Mouse (Mus musculus): ENCODE results near the gene Mknk2. TPM values are rescaled to one million over a fixed set of nuclear protein-coding genes. Genes with fewer than 3 reads are reported as not detected.

The Mknk2 gene
- 61.4 TPM for polyA plus RNA-seq (2012; fragmentation: generic; extraction: Trizol)
- long read RNA-seq, experiment 1, partial matches to known transcripts, result 5 of 36 reads
- long read RNA-seq, experiment 1, other reads (novel, unspliced or antisense), result 31 of 36 reads
- long read RNA-seq, experiment 2, partial matches to known transcripts, result 43 of 44 reads
- long read RNA-seq, experiment 2, other reads (novel, unspliced or antisense), result 1 of 44 reads

DNA sequence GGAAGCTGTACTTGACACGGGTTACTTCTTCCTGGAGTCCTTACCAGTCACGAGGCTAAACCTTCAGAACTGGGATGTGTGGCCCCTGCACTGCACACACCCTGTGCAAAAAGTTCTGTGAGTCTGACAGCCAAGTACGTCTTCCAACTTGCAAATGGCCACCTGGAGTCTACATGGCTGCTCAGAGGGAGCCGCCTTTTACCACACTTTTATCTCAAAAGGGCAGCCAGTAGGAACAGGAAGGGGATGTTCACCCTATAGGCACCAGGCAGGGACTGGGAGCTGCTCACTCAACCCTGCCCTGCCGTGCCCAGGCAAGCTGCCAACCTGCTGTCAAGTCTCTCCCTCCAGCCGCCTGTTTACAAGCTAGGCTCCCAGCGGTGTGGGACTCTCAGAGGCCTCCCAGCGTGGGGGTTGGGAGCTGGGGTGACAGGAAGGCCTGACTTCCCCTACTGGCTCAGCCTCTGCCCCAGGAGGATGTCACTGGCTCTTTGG lies at the start of gene Mknk2:
Mknk2 (minus strand) TSS at position 171 of the 495 bp plus-strand sequence.
- peak within 1 kb of the TSS; percentile 40 for H3K4me3 ChIP-seq (ENCODE audit: insufficient read depth, poor library complexity, severe bottlenecking)
- H3ac ChIP-seq (ENCODE audit: control insufficient read depth, insufficient read length, low read depth), result peak within 1 kb of the TSS; percentile 35
- H3K27me3 ChIP-seq (ENCODE audit: control insufficient read depth, insufficient read depth, insufficient read length), result no peaks in the 10 kb centered on the region
- H3K36me3 ChIP-seq (ENCODE audit: control insufficient read depth, insufficient read depth), result no peaks in the 10 kb centered on the region
- H3K79me3 ChIP-seq (ENCODE audit: low read depth), result peaks cover 19% of the 10 kb centered on the region
- TF ChIP-seq CEBPB (IDR thresholded peaks at IDR 0.05; ENCODE audit: low read depth), result no peak
- TF ChIP-seq MYOD1 (IDR thresholded peaks at IDR 0.05; ENCODE audit: control insufficient read depth, insufficient read length, low read depth), result no peak
- no peak for TF ChIP-seq USF1 (IDR thresholded peaks at IDR 0.05; ENCODE audit: low read depth)
- TF ChIP-seq FOSL1 (IDR thresholded peaks at IDR 0.05; ENCODE audit: insufficient read depth, low read length, poor library complexity, severe bottlenecking), result no peak
- no peak for TF ChIP-seq CTCF (IDR thresholded peaks at IDR 0.05; ENCODE audit: control insufficient read depth, insufficient read depth, insufficient read length)
- peak; percentile 51 for TF ChIP-seq MAX (IDR thresholded peaks at IDR 0.05)
- peaks cover 30% of the 10 kb centered on the region for H3K79me2 ChIP-seq (ENCODE audit: control insufficient read depth, insufficient read depth)

- Histone ChIP-seq H3K27me3 (ENCODE audit: control insufficient read depth, insufficient read depth, insufficient read length) (no peaks in the 10 kb centered on the region), H3K79me2 (ENCODE audit: control insufficient read depth, insufficient read depth) (no peaks in the 10 kb centered on the region), H3K36me3 (ENCODE audit: control insufficient read depth, insufficient read depth) (peaks cover 96% of the 10 kb centered on the region), H3ac (ENCODE audit: control insufficient read depth, insufficient read length, low read depth) (no peak overlapping the region), H3K79me3 (ENCODE audit: low read depth) (no peaks in the 10 kb centered on the region), H3K4me3 (ENCODE audit: insufficient read depth, poor library complexity, severe bottlenecking) (no peak overlapping the region)
- TF ChIP-seq CEBPB (IDR thresholded peaks at IDR 0.05; ENCODE audit: low read depth), result no peak
These were observed 39.4 kb upstream of the Mknk2 start for GRCm38 (mm10) chr10:80717281-80717680.

DNA sequence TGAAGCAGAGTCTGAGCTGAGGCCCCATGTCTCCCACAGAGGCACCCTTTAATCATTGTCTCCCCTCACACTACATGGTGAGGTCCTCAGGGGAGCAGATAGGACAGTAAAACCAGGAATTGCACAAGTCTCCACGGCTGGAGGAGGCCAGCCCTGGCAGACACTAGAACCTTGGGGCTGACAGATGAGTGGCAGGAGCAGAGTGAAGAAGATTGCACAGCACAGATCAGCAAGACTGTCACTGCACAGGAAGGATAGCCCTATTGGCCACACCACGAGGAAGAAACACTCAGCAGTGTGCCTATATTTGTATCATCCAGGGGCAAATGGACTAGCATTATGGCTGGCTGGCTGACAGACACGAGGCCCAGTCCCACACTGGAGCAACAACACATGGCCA lies 32.9 kb upstream of the Mknk2 start:
- H3K27me3 ChIP-seq (ENCODE audit: control insufficient read depth, insufficient read depth, insufficient read length), result no peaks in the 10 kb centered on the region
- no peak overlapping the region for H3K4me3 ChIP-seq (ENCODE audit: insufficient read depth, poor library complexity, severe bottlenecking)
- TF ChIP-seq MAX (IDR thresholded peaks at IDR 0.05), result no peak
- no peak for TF ChIP-seq USF1 (IDR thresholded peaks at IDR 0.05; ENCODE audit: low read depth)
- TF ChIP-seq MYOG (IDR thresholded peaks at IDR 0.05; ENCODE audit: control insufficient read depth, extremely low read depth, insufficient read length), result no peak
- TF ChIP-seq CEBPB (IDR thresholded peaks at IDR 0.05; ENCODE audit: low read depth), result no peak
- no peak for TF ChIP-seq CTCF (IDR thresholded peaks at IDR 0.05; ENCODE audit: control insufficient read depth, insufficient read depth, insufficient read length)
- TF ChIP-seq MYOD1 (IDR thresholded peaks at IDR 0.05; ENCODE audit: control insufficient read depth, insufficient read length, low read depth), result no peak
- no peaks in the 10 kb centered on the region for H3K79me2 ChIP-seq (ENCODE audit: control insufficient read depth, insufficient read depth)
- H3K79me3 ChIP-seq (ENCODE audit: low read depth), result no peaks in the 10 kb centered on the region
- H3K36me3 ChIP-seq (ENCODE audit: control insufficient read depth, insufficient read depth), result peaks cover 88% of the 10 kb centered on the region
- no peak overlapping the region for H3ac ChIP-seq (ENCODE audit: control insufficient read depth, insufficient read length, low read depth)

GRCm38 (mm10) chr10:80705479-80705878 lies 27.6 kb upstream of the Mknk2 start:
- peaks cover 39% of the 10 kb centered on the region for H3K36me3 ChIP-seq (ENCODE audit: control insufficient read depth, insufficient read depth)
- no peaks in the 10 kb centered on the region for H3K27me3 ChIP-seq (ENCODE audit: control insufficient read depth, insufficient read depth, insufficient read length)
- H3K79me2 ChIP-seq (ENCODE audit: control insufficient read depth, insufficient read depth), result peaks cover 4% of the 10 kb centered on the region
- TF ChIP-seq CTCF (IDR thresholded peaks at IDR 0.05; ENCODE audit: control insufficient read depth, insufficient read depth, insufficient read length) (no peak), USF1 (IDR thresholded peaks at IDR 0.05; ENCODE audit: low read depth) (no peak), MAX (IDR thresholded peaks at IDR 0.05) (no peak), MYOD1 (IDR thresholded peaks at IDR 0.05; ENCODE audit: control insufficient read depth, insufficient read length, low read depth) (no peak), FOSL1 (IDR thresholded peaks at IDR 0.05; ENCODE audit: insufficient read depth, low read length, poor library complexity, severe bottlenecking) (no peak), CEBPB (IDR thresholded peaks at IDR 0.05; ENCODE audit: low read depth) (no peak), MYOG (IDR thresholded peaks at IDR 0.05; ENCODE audit: control insufficient read depth, extremely low read depth, insufficient read length) (no peak)
- H3K79me3 ChIP-seq (ENCODE audit: low read depth), result no peaks in the 10 kb centered on the region
- no peak overlapping the region for H3ac ChIP-seq (ENCODE audit: control insufficient read depth, insufficient read length, low read depth)
- H3K4me3 ChIP-seq (ENCODE audit: insufficient read depth, poor library complexity, severe bottlenecking), result no peak overlapping the region

DNA sequence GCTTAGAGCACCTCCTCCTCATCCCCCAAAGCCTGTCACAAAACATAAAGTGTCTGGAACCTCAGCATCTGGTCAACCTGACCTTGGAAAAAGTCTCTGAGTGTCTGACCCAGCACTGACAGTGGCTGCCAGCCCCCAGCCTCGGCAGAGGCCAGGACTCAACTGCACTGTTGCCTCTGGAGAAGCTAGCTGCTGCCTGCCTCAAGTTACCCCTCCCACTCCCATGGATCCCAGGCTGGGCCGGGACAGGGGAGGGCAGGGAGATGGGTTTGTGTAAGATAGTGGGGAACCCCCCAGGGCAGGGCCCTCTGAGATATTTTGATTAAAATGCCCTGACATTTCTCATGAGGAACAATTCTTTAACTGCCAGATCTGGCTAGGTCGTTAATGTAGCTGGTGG lies 27.1 kb upstream of the Mknk2 start:
- Histone ChIP-seq H3K79me3 (ENCODE audit: low read depth) (peaks cover 2% of the 10 kb centered on the region), H3K79me2 (ENCODE audit: control insufficient read depth, insufficient read depth) (peaks cover 8% of the 10 kb centered on the region), H3K27me3 (ENCODE audit: control insufficient read depth, insufficient read depth, insufficient read length) (no peaks in the 10 kb centered on the region), H3K36me3 (ENCODE audit: control insufficient read depth, insufficient read depth) (peaks cover 35% of the 10 kb centered on the region), H3K4me3 (ENCODE audit: insufficient read depth, poor library complexity, severe bottlenecking) (no peak overlapping the region), H3ac (ENCODE audit: control insufficient read depth, insufficient read length, low read depth) (no peak overlapping the region)
- TF ChIP-seq USF1 (IDR thresholded peaks at IDR 0.05; ENCODE audit: low read depth) (no peak), CTCF (IDR thresholded peaks at IDR 0.05; ENCODE audit: control insufficient read depth, insufficient read depth, insufficient read length) (no peak), MYOD1 (IDR thresholded peaks at IDR 0.05; ENCODE audit: control insufficient read depth, insufficient read length, low read depth) (no peak), FOSL1 (IDR thresholded peaks at IDR 0.05; ENCODE audit: insufficient read depth, low read length, poor library complexity, severe bottlenecking) (no peak), MYOG (IDR thresholded peaks at IDR 0.05; ENCODE audit: control insufficient read depth, extremely low read depth, insufficient read length) (no peak), CEBPB (IDR thresholded peaks at IDR 0.05; ENCODE audit: low read depth) (no peak), MAX (IDR thresholded peaks at IDR 0.05) (no peak)

DNA sequence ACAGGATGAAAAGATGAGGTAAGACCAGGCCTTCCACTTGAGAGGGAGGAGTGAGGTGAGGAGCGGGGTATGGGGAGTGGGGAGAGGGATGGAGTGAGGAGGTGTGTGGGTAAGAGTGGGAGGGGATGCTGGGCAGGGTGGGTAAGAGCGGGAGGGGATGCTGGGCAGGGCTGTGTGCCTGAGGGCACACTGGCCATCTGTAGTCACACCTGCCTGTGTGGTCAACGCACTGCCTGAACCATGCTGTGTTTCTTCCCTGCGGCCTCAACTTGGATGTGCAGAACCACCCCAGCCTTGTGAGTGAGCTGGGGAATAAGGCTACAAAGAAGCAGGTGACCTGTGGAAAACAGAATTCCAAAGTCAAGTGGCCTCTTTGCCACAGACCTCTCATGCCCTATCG lies 26.5 kb upstream of the Mknk2 start:
- TF ChIP-seq CTCF (IDR thresholded peaks at IDR 0.05; ENCODE audit: control insufficient read depth, insufficient read depth, insufficient read length), result no peak
- no peak for TF ChIP-seq MAX (IDR thresholded peaks at IDR 0.05)
- no peak for TF ChIP-seq CEBPB (IDR thresholded peaks at IDR 0.05; ENCODE audit: low read depth)
- no peak for TF ChIP-seq MYOG (IDR thresholded peaks at IDR 0.05; ENCODE audit: control insufficient read depth, extremely low read depth, insufficient read length)
- no peak for TF ChIP-seq USF1 (IDR thresholded peaks at IDR 0.05; ENCODE audit: low read depth)
- no peak for TF ChIP-seq MYOD1 (IDR thresholded peaks at IDR 0.05; ENCODE audit: control insufficient read depth, insufficient read length, low read depth)
- no peak for TF ChIP-seq FOSL1 (IDR thresholded peaks at IDR 0.05; ENCODE audit: insufficient read depth, low read length, poor library complexity, severe bottlenecking)
- Histone ChIP-seq H3K4me3 (ENCODE audit: insufficient read depth, poor library complexity, severe bottlenecking) (no peak overlapping the region), H3K36me3 (ENCODE audit: control insufficient read depth, insufficient read depth) (peaks cover 32% of the 10 kb centered on the region), H3K79me2 (ENCODE audit: control insufficient read depth, insufficient read depth) (peaks cover 14% of the 10 kb centered on the region), H3ac (ENCODE audit: control insufficient read depth, insufficient read length, low read depth) (no peak overlapping the region), H3K27me3 (ENCODE audit: control insufficient read depth, insufficient read depth, insufficient read length) (no peaks in the 10 kb centered on the region), H3K79me3 (ENCODE audit: low read depth) (peaks cover 6% of the 10 kb centered on the region)
